Mouse (Mus musculus): Measurements from ENCODE around the gene S100a10. TPM values are rescaled to one million over a fixed set of nuclear protein-coding genes. Genes with fewer than 3 reads are reported as not detected.

S100a10 gene
- total RNA-seq (2015; ENCODE audit: low replicate concordance) (41.1 and 59.5 TPM in 2 replicates), total RNA-seq (2017; ENCODE audit: low replicate concordance) (48.9 and 71.8 TPM in 2 replicates)

DNA sequence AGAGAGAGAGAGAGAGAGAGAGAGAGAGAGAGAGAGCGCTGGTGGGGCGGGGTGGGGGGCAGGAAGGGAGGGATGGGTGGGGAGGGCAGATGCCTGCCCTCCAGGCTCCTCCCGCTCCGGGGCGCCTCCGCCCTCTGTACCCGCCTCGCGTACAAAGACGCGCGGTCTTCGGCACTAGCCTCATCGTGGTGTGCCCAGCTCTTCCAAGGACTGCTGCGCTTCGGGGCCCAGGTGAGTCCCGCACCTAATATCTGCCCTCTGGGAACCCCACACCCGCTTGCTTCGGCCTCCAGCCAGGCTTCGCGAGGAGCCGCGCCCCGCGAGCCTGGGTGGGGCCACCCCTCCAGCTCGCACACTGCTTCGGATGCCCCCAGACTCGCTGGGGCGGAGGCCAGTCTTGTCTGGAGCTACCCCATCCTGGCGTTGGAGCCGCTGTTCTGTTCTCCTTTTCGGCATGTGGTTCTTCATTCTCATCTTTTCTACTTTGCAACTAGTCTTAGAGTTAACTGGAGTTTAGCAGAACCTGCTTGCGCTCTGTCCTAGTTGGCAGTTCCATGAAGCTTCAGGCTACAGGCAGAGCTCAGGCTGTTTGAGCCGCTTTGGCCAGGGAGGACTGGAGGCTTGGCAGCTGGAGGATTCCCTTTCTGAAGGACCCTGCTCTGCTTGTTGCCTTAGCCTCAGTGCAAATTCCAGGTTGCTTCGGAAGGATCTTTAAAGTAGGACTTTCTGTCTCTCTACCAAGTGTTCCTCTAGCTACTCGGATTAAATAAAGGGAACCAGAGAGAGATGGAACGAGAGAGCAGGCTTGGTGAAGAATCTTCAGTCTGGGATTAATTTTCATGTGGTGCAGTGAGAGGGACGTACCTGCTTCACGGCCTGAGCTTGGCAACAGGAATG lies at the start of gene S100a10:
TSS of gene S100a10 (plus strand) at position 100 of the 897 bp plus-strand sequence.
- ATAC-seq (replicated peaks; ENCODE audit: low FRiP score, poor library complexity, severe bottlenecking) = no peak

GRCm38 (mm10) chr3:93505960-93506863 lies 48.7 kb upstream of the S100a10 start:
- ATAC-seq (replicated peaks; ENCODE audit: low FRiP score, poor library complexity, severe bottlenecking) = no peak

- ATAC-seq (replicated peaks; ENCODE audit: low FRiP score, poor library complexity, severe bottlenecking) = no peak
Measured at GRCm38 (mm10) chr3:93506881-93507325, 48.0 kb upstream of the S100a10 start.

GRCm38 (mm10) chr3:93509301-93509700 lies 45.6 kb upstream of the S100a10 start:
- ATAC-seq (replicated peaks; ENCODE audit: low FRiP score, poor library complexity, severe bottlenecking) = no peak

- ATAC-seq (replicated peaks; ENCODE audit: low FRiP score, poor library complexity, severe bottlenecking) = no peak
Measured at GRCm38 (mm10) chr3:93511036-93511435, 43.8 kb upstream of the S100a10 start.

DNA sequence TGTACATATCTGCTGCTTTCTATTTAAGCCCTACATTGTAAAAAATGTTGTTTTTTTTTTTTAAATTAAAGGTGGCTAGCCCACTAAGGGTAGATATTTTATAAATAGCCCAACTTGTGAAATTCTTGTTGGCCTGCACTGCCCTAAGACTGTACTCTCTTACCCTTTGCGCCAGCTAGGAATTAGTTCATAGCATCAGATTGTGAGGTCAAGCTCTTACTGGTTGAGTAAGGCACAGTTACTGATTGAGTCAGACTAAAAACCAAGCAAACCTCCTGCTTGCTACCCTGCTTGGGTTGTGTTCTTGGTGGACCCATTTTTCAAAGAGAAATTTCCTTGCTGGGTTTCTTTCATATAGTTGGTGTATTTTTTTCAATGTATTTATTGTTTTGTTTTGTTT lies 43.1 kb upstream of the S100a10 start:
- ATAC-seq (replicated peaks; ENCODE audit: low FRiP score, poor library complexity, severe bottlenecking) = no peak

DNA sequence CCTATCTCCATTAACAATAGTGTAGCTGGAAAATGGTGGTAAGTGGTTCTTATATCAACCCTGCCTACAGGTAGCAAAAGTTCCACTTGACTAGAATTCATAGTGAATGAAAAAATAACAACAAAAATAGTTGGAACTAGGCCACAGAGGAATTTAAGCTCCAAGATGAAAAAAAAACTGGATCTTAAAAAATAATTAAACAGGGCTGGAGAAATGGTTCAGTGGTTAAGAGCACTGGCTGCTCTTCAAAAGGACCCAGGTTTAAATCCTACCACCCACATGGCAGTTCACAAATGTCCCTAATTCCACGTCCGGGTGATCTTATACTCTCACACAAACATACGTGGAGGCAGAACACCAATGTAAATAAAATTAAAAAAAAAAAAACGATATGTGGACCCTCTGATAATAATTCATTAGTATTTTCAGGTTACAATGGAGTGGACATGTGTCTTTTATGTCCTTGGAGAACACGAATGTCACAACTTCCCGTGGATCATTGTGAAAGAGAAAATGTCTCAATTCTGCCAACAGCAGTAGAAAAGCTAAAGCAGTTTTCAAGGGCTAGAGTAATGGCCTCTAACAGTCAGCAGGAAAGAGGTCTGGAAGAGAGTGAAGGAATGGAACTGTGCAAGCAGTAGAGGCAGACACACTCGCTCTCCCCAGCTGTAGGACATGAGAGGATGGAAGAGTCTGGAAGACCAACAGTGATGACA lies 42.3 kb upstream of the S100a10 start:
- no peak for ATAC-seq (replicated peaks; ENCODE audit: low FRiP score, poor library complexity, severe bottlenecking)

DNA sequence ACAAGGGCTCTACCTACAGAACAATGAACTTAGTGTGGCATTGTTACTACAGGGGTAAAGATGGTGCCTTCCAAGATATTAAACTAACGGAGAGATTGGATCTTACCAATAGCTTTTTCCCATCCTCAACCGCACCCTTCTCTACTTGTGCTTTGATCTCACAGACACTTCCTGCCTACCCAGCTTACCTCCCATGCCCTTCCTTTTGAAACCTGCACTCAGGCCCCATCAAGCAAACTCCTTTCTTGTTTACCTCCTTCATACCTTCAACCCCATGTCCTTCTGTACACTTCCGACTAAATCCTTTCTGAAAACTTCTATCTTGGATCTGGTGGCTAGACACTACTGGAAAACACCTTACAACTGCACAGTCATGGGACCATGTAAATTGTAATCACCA lies 40.3 kb upstream of the S100a10 start:
- ATAC-seq (replicated peaks; ENCODE audit: low FRiP score, poor library complexity, severe bottlenecking) = no peak

GRCm38 (mm10) chr3:93517343-93517742 lies 37.5 kb upstream of the S100a10 start:
- no peak for ATAC-seq (replicated peaks; ENCODE audit: low FRiP score, poor library complexity, severe bottlenecking)

- no peak for ATAC-seq (replicated peaks; ENCODE audit: low FRiP score, poor library complexity, severe bottlenecking)
Measured at GRCm38 (mm10) chr3:93519856-93520329, 35.0 kb upstream of the S100a10 start.

DNA sequence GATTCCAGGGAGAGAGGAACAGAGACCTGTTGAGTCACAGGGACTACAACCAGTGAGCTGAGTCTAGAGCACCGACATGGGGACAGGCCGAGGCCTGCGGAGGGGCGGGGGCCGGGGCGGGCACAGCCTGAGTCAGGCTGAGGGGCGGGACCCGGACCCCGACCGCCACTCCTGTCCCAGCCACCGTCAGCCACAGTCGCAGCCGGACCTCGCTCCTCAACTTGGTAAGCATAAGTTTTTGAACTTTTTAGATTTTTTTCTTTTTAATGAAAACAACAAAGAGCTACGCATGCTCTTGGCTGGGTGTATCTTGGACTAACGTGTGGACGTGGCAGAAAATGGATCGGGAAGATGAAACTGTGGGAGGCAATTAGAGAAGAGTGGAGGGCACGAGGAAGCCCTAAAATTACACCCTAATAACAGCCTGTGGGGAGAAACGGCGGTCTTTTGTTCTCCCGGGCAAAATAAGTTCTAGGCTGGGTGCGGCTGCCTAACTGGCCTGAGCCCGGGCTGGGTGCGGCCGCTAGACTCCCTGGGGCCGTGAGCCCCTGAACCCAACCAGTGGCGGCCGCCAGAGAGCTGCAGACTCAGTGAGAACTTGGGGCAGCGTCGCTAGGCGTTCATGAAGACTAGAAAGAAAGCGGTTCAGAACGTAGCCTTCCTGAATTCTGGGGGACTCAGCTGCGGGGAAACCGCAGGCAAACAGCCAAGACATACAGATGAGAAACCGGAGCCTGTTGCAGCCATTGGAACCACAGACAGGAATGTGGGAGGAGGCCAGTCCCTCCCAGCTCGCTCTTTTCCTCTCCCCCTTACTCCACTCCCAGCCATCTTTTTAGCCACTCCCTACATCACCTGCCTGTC lies 34.3 kb upstream of the S100a10 start, which contains the start of gene S100a11:
TSS of gene S100a11 (plus strand) at position 159 of the 864 bp plus-strand sequence.
- ATAC-seq (replicated peaks; ENCODE audit: low FRiP score, poor library complexity, severe bottlenecking) = no peak

DNA sequence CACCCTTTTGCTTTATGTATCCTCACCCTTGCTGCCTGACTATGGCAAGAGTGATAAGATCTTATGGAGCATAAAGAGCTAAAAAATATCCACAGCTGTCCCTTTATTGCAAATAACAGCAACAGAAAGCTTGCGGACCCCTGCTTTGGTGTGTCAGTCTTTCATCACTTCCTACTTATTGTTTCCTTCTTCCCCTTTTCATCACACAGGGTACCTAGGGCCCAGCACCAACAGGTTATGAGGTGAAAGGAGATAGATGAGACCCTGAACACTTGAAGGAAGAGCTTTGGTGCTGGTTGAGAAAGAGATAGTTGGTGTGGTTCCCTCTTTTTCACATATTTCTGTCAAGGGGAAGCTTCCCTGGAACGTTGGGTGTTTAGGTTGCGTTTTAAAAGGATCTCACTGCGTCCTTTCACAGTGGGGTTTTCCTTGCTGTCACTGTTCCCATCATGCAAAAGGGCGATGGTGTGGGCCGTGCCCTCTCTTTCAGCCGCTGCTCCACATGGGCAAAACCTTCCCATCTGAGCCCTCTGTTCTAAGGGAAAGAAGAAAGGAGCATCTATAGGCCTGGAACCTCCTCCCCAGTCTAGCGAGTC lies 33.3 kb upstream of the S100a10 start:
- no peak for ATAC-seq (replicated peaks; ENCODE audit: low FRiP score, poor library complexity, severe bottlenecking)

DNA sequence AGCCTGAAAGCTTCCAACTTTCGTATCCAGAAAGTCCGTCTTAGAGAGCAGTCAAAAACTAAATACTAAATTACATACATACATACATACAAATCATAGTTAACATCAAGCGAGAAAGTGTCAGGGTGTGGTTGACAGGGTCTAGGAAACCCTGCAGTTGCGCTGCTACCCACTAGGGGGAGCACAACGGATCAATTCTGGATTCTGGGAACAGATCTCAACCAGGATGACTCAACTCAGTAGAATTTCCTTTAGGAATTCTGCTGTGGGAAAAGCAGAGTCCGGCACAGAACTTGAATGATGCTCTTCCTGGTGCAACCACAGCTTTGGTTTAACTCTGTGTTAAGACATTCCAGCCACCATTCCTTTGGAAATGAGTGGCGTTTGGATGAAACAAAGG lies 32.3 kb upstream of the S100a10 start:
- ATAC-seq (replicated peaks; ENCODE audit: low FRiP score, poor library complexity, severe bottlenecking) = no peak

GRCm38 (mm10) chr3:93527300-93527699 lies 27.6 kb upstream of the S100a10 start:
- ATAC-seq (replicated peaks; ENCODE audit: low FRiP score, poor library complexity, severe bottlenecking) = no peak

GRCm38 (mm10) chr3:93528807-93529206 lies 26.1 kb upstream of the S100a10 start:
- no peak for ATAC-seq (replicated peaks; ENCODE audit: low FRiP score, poor library complexity, severe bottlenecking)

DNA sequence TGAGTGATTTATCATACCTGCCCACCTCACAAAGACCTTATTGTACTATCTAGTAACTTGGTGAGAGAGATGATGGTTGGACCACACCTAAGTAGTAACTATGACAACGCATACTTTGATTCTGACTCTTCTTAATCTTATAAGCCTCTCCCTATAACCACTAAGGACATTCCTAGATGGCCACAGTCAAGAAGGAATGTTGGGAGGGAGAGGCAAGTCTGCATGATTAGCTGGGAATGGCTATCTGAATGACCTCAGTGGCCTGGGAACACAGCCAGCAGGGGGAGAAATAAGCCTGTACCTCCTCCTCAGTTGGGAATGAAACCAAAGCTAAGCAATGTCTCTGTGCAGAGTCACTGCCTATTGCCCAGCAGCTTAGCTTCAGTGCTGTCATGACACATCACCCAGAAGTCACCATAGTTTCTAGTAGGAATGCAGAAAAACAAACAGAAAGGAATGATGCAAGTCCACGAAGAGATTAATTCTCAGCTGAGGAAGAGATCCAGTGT lies 17.8 kb upstream of the S100a10 start:
- no peak for ATAC-seq (replicated peaks; ENCODE audit: low FRiP score, poor library complexity, severe bottlenecking)

DNA sequence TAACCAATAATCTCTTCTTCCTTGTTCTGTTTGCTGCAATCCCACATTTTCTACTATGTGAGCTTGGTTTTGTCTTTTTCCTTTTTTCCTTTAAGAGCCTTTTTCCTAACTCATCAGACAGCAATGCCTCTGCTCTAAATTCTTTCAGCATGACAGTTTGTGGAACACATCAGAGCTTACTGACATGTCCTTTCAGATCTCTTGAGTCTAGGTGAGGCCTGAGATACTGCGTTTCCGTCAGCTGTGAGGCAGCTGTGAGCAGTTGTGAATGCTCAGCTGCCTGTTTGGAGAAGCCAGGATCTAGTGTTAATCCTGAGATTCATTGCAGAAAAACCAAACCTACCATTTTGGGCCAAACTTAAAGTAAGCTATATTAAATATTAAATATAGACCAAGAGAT lies 16.4 kb upstream of the S100a10 start:
- ATAC-seq (replicated peaks; ENCODE audit: low FRiP score, poor library complexity, severe bottlenecking) = no peak

- ATAC-seq (replicated peaks; ENCODE audit: low FRiP score, poor library complexity, severe bottlenecking) = no peak
Measured at GRCm38 (mm10) chr3:93541501-93541900, 13.4 kb upstream of the S100a10 start.

Data from erythroid progenitor cell, adult 5-6 weeks (primary cell).